Mouse (Mus musculus) T-cell, adult 2 months (primary cell): Measurements from ENCODE around the gene Gm21833.
"Not testable (repeated sequence)": the region's sequence is repeated elsewhere in the genome, so short reads cannot be mapped to it uniquely, and the experiment has no call there.

Experiments used
- DNase-seq: peaks from one replicate; pipeline ENCODE4 v3.0.0; 2022; ENCODE audit warnings: low spot score

Gm21833 gene

GRCm38 (mm10) chr16:82828082-82828481, at the start of gene Gm21833:
Gene Gm21833 (plus strand): TSS chr16:82828382.
- DNase-seq, result not testable (repeated sequence)

- DNase-seq, result no peak
These were observed 38.7 kb upstream of the Gm21833 start for GRCm38 (mm10) chr16:82789521-82789920.

GRCm38 (mm10) chr16:82796489-82796888, 31.7 kb upstream of the Gm21833 start:
- no peak for DNase-seq

GRCm38 (mm10) chr16:82815255-82815654, 12.9 kb upstream of the Gm21833 start:
- DNase-seq, result no peak

GRCm38 (mm10) chr16:82816615-82817014, 11.6 kb upstream of the Gm21833 start:
- DNase-seq, result no peak

GRCm38 (mm10) chr16:82855752-82856151, 27.6 kb downstream of the Gm21833 start:
- no peak for DNase-seq

- no peak for DNase-seq
These were observed 36.4 kb downstream of the Gm21833 start for GRCm38 (mm10) chr16:82864590-82864989.
